Comparison of ENCODE assay signal across 18 mouse cellular contexts in genomic region chr10:32283690-32284089, GRCm38 (mm10).
DNase-seq lines count a peak whose midpoint lies in the region; ATAC-seq lines count a peak whose summit lies in the region.
"Had no signal": no experiment of that assay in that cellular context is flagged by ENCODE, and none has a peak within 500 bp of the region (broad histone marks: within the 10 kb centered on the region; RNA-seq: fewer than 3 reads in every experiment).

No protein-coding gene starts in this region.

- no peak for DNase-seq in right cerebral cortex, postnatal 4 days
- DNase-seq in adrenal gland, postnatal 14 days = no peak
- DNase-seq: adrenal gland, adult 2 months; adrenal gland, postnatal 10 days; adrenal gland, postnatal 36 days; cerebellum, adult 11-12 months; cerebellum, adult 2 months; cerebellum, adult 9-10 months; cerebellum, postnatal 10 days; cerebellum, postnatal 25 days had no signal

- H3K9me3 ChIP-seq in intestine, embryonic 16.5 days (ENCODE audit: control insufficient read depth, low read length) = no peaks in the 10 kb centered on the region
- H3K9me3 ChIP-seq in stomach, embryonic 14.5 days (ENCODE audit: control insufficient read depth, low read depth, low read length) = no peaks in the 10 kb centered on the region
- H3K9me3 ChIP-seq in stomach, embryonic 16.5 days (replicated peaks; ENCODE audit: control insufficient read depth, low read length) = no peaks in the 10 kb centered on the region
- H3K9me3 ChIP-seq: embryonic facial prominence, embryonic 10.5 days; embryonic facial prominence, embryonic 12.5 days; forebrain, embryonic 13.5 days; forebrain, embryonic 15.5 days had no signal

- H3K36me3 ChIP-seq in intestine, embryonic 16.5 days (ENCODE audit: control insufficient read depth, insufficient read depth, low read length) = no peaks in the 10 kb centered on the region
- no peaks in the 10 kb centered on the region for H3K36me3 ChIP-seq in stomach, embryonic 14.5 days (ENCODE audit: control insufficient read depth, insufficient read depth, low read length)
- no peaks in the 10 kb centered on the region for H3K36me3 ChIP-seq in stomach, embryonic 16.5 days (ENCODE audit: control insufficient read depth, insufficient read depth, low read length)
- H3K36me3 ChIP-seq: embryonic facial prominence, embryonic 10.5 days; embryonic facial prominence, embryonic 12.5 days; forebrain, embryonic 15.5 days had no signal

- H3K27me3 ChIP-seq in intestine, embryonic 16.5 days (replicated peaks; ENCODE audit: control insufficient read depth, insufficient read depth, low read length) = no peaks in the 10 kb centered on the region
- no peaks in the 10 kb centered on the region for H3K27me3 ChIP-seq in stomach, embryonic 14.5 days (ENCODE audit: control insufficient read depth, insufficient read depth, low read length)
- H3K27me3 ChIP-seq in stomach, embryonic 16.5 days (ENCODE audit: control insufficient read depth, insufficient read depth, low read length) = no peaks in the 10 kb centered on the region
- H3K27me3 ChIP-seq: embryonic facial prominence, embryonic 12.5 days; forebrain, embryonic 13.5 days; forebrain, embryonic 15.5 days had no signal

- H3K27ac ChIP-seq in intestine, embryonic 16.5 days (ENCODE audit: low read length) = no peak overlapping the region
- no peak overlapping the region for H3K27ac ChIP-seq in stomach, embryonic 14.5 days (ENCODE audit: low read length)
- H3K27ac ChIP-seq in stomach, embryonic 16.5 days (ENCODE audit: low read length) = no peak overlapping the region
- H3K27ac ChIP-seq: embryonic facial prominence, embryonic 10.5 days; embryonic facial prominence, embryonic 12.5 days; forebrain, embryonic 13.5 days; forebrain, embryonic 15.5 days had no signal

- H3K4me2 ChIP-seq in intestine, embryonic 16.5 days (ENCODE audit: low read depth, low read length) = no peak overlapping the region
- no peak overlapping the region for H3K4me2 ChIP-seq in stomach, embryonic 14.5 days (replicated peaks; ENCODE audit: low read depth, low read length)
- no peak overlapping the region for H3K4me2 ChIP-seq in stomach, embryonic 16.5 days (ENCODE audit: low read depth, low read length)
- H3K4me2 ChIP-seq: embryonic facial prominence, embryonic 12.5 days; forebrain, embryonic 13.5 days; forebrain, embryonic 15.5 days had no signal

- ATAC-seq in intestine, embryonic 16.5 days = peak; percentile 91
- peak; percentile 90 for ATAC-seq in stomach, embryonic 14.5 days (ENCODE audit: insufficient number of reproducible peaks, insufficient read depth, low FRiP score, low read depth)
- peak; percentile 87 for ATAC-seq in stomach, embryonic 16.5 days (ENCODE audit: insufficient read depth, low FRiP score)
- ATAC-seq in megakaryocyte-erythroid progenitor cell, adult 5-6 weeks (replicated peaks; ENCODE audit: low FRiP score, low TSS enrichment, poor library complexity, severe bottlenecking) = no peak
- ATAC-seq: forebrain, embryonic 13.5 days; forebrain, embryonic 15.5 days had no signal

- H3K9ac ChIP-seq in intestine, embryonic 16.5 days (ENCODE audit: low read depth, low read length) = no peak overlapping the region
- no peak overlapping the region for H3K9ac ChIP-seq in stomach, embryonic 14.5 days (replicated peaks; ENCODE audit: low read depth, low read length)
- H3K9ac ChIP-seq in stomach, embryonic 16.5 days (ENCODE audit: low read length) = no peak overlapping the region
- H3K9ac ChIP-seq: embryonic facial prominence, embryonic 12.5 days; forebrain, embryonic 13.5 days; forebrain, embryonic 15.5 days had no signal

- no peaks in the 10 kb centered on the region for H3K4me1 ChIP-seq in intestine, embryonic 16.5 days (ENCODE audit: control insufficient read depth, insufficient read depth, low read length)
- H3K4me1 ChIP-seq in stomach, embryonic 14.5 days (ENCODE audit: control insufficient read depth, insufficient read depth, low read length) = no peaks in the 10 kb centered on the region
- no peaks in the 10 kb centered on the region for H3K4me1 ChIP-seq in stomach, embryonic 16.5 days (ENCODE audit: control insufficient read depth, insufficient read depth, low read length)
- H3K4me1 ChIP-seq: embryonic facial prominence, embryonic 10.5 days; embryonic facial prominence, embryonic 12.5 days; forebrain, embryonic 13.5 days; forebrain, embryonic 15.5 days had no signal

- 55% methylated on average over 1 of the region's 1 CpGs for WGBS in intestine, embryonic 16.5 days
- 62% methylated on average over 1 of the region's 1 CpGs for WGBS in stomach, embryonic 14.5 days
- 42% methylated on average over 1 of the region's 1 CpGs for WGBS in stomach, embryonic 16.5 days

- no peak overlapping the region for H3K4me3 ChIP-seq in intestine, embryonic 16.5 days (ENCODE audit: low read length)
- no peak overlapping the region for H3K4me3 ChIP-seq in stomach, embryonic 14.5 days (ENCODE audit: low read depth, low read length)
- no peak overlapping the region for H3K4me3 ChIP-seq in stomach, embryonic 16.5 days (replicated peaks; ENCODE audit: low read length)
- H3K4me3 ChIP-seq: embryonic facial prominence, embryonic 10.5 days; embryonic facial prominence, embryonic 12.5 days; forebrain, embryonic 13.5 days; forebrain, embryonic 15.5 days had no signal
